Mouse (Mus musculus): Measurements from ENCODE around the gene Ropn1. TPM values are rescaled to one million over a fixed set of nuclear protein-coding genes. Genes with fewer than 3 reads are reported as not detected.
"Not testable (repeated sequence)": the region's sequence is repeated elsewhere in the genome, so short reads cannot be mapped to it uniquely, and the experiment has no call there.

Gene Ropn1
- total RNA-seq, 1 experiment from 2014 or later = not detected

DNA sequence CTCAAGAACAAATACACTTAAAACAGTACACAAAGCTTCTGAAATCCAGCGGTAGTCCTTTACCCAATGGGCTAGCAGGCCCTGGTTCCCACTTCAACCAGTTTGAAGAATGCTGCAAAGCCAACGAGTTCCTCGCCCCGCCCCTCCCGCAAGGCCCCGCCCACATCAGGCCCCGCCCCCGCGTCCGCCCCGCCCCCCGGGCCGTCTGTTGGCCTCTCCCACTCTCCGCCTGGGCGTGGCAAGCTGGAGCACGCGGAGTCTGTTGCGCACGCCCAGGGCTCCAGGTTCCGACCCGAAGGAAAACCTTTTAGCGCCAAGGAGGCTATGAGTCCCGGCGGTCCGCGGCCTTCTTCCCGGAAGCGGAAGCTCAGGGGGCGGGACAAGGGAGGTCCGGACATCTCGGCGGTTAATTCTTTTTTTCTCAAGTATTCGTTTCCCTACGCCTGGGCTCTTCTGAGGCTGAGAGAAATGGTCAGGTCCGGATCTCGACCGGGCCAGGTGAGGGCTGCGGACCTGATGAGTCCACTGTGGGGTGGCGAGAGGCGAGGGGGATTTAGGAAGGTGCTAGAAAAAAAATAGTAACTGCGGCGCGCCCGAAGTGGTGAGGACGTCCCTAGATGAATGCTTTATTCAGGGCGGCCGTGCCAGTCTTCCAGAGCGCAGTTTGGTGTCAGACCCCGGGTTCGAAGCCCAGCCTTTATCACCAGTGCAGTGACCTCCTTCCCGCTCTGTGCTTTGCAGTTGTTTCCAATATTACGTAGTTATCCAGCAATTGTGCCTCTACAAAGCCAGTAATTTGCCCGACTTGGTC lies 40.8 kb downstream of the Ropn1 start, which contains the start of gene Ccdc14:
Gene Ccdc14, plus strand, starts transcription at position 283 of the 811 bp plus-strand sequence.
- peak; percentile 96 for DNase-seq

DNA sequence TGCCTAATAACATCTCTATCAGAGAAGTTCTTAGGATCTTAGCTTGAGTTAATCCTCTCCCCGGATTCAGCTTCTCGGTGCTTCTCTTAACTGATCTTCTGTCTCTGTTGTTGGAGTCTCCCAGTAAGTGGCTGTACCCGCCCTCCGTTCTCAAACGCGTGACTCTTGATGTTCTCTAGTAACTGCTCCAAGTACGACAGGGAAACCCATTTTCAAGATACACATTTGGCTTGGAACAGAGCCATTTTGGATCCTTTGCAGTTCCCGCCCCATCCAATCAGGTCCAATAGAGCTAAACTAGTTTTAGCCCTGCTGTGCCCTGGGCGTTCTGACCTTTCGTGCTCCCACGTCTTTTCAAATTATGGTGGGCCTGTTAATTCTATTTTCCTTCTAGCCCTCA lies 41.4 kb downstream of the Ropn1 start:
- no peak for DNase-seq

- no peak for DNase-seq
These were observed 44.8 kb downstream of the Ropn1 start for GRCm38 (mm10) chr16:34694477-34694876.

- not testable (repeated sequence) for DNase-seq
These were observed 49.0 kb downstream of the Ropn1 start for GRCm38 (mm10) chr16:34698721-34699120.

- peak; percentile 82 for DNase-seq
These were observed 50.6 kb downstream of the Ropn1 start for GRCm38 (mm10) chr16:34700165-34700827.

- DNase-seq = no peak
These were observed 51.1 kb downstream of the Ropn1 start for GRCm38 (mm10) chr16:34700828-34701216.

DNA sequence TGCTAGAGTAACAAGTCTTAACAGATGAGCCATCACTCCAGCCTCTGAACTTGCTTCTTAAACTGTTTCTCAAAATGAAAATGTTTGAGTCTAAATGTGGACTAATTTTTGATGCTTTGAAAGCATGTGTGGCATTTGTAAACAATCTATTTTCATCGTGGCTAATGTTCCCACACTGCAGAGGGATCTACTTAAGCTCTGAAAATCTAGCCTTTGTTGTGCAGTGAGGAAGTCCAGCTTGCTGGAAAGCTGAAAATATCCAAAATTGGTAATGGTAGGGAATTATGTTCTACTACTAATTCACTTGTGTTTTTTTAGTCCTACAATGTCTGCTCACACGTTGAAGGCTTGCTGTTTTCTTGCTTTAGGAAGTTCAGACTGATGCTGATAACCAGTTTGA lies 56.3 kb downstream of the Ropn1 start:
- no peak for DNase-seq

- no peak for DNase-seq
These were observed 56.8 kb downstream of the Ropn1 start for GRCm38 (mm10) chr16:34706487-34706946.

DNA sequence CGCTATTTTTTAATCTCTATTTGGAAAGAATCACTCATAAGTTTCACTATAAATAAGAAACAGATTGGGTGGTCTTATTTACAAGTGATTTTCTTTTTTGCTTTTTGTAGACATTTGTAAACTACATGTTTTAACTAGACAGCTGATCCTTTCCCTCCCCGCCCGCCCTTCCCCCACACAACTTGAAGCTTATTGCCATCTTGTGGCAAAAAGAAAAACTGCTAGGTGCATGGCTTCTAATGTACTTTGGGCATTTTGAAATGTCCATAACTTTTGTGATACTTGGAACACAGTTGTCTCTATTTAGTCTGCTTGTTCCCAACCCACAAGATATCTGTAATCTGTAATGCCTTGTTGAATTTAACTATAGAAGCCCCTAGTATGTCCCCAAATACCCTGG lies 61.8 kb downstream of the Ropn1 start:
- no peak for DNase-seq

GRCm38 (mm10) chr16:34725156-34725555 lies 75.4 kb downstream of the Ropn1 start:
- DNase-seq = no peak

Other genes starting within 250 kb of the Ropn1 start
- 12.9 and 20.7 TPM in 2 replicates for gene Kalrn, start 76.4 kb upstream of the Ropn1 start, total RNA-seq (2021)
- gene Ccdc14, start 40.7 kb downstream of the Ropn1 start, total RNA-seq (2021) = 4.2 and 4.5 TPM in 2 replicates
- 47.3 and 53.1 TPM in 2 replicates for gene Mylk, start 95.3 kb downstream of the Ropn1 start, total RNA-seq (2021)

Data from adrenal gland, postnatal 14 days (tissue).